Mouse (Mus musculus) G1E (cell line): ENCODE data around the gene Plekha7. TPM values are rescaled to one million over a fixed set of nuclear protein-coding genes. Genes with fewer than 3 reads are reported as not detected.

ENCODE experiments used
- ATAC-seq: 2 replicates; pipeline ENCODE4 v1.8.0; 2016; ENCODE audit warnings: mild to moderate bottlenecking; ENCODE audit not compliant: insufficient number of reproducible peaks, poor library complexity, low FRiP score, severe bottlenecking; ENCODE audit errors: extremely low read depth
- DNase-seq: peaks from one replicate; pipeline ENCODE4 v3.0.0; 2012; ENCODE audit warnings: low spot score
- H3K27me3 ChIP-seq: 2 replicates; pipeline ENCODE4 v1.6.1; 2012; ENCODE audit warnings: mild to moderate bottlenecking, low read length, inconsistent platforms; ENCODE audit not compliant: insufficient read depth
- H3K36me3 ChIP-seq: replicated peaks from 2 replicates; pipeline ENCODE3; 2012; ENCODE audit warnings: mild to moderate bottlenecking, inconsistent platforms
- H3K4me1 ChIP-seq: 2 replicates; pipeline ENCODE4 v1.6.1; 2012; ENCODE audit warnings: low read depth, low read length, inconsistent platforms, mixed read lengths; ENCODE audit not compliant: insufficient read depth
- H3K4me3 ChIP-seq: 2 replicates; pipeline ENCODE4 v1.5.1; 2012; ENCODE audit warnings: low read depth, mild to moderate bottlenecking, inconsistent platforms, low read length, moderate library complexity, mixed read lengths
- H3K9me3 ChIP-seq: replicated peaks from 2 replicates; pipeline ENCODE4 v1.6.1; 2012; ENCODE audit warnings: inconsistent platforms
- CTCF ChIP-seq: IDR thresholded peaks from 2 replicates; pipeline ENCODE4 v1.5.1; 2012; ENCODE audit warnings: low read depth, low read length, inconsistent platforms, mixed read lengths
- GATA1 ChIP-seq: IDR thresholded peaks from 2 replicates; pipeline ENCODE4 v1.6.1; 2012; ENCODE audit warnings: borderline replicate concordance, low read length, inconsistent platforms, mixed read lengths
- GATA2 ChIP-seq: IDR thresholded peaks from 2 replicates; pipeline ENCODE4 v1.6.1; 2012; ENCODE audit warnings: low read depth, low read length, inconsistent platforms, borderline replicate concordance
- POLR2AphosphoS5 ChIP-seq: IDR thresholded peaks from 2 replicates; pipeline ENCODE4 v1.6.1; 2012; ENCODE audit warnings: low read depth, low read length, inconsistent platforms; ENCODE audit not compliant: insufficient replicate concordance
- TAL1 ChIP-seq: conservative IDR thresholded peaks from 2 replicates; pipeline ENCODE4 v1.6.1; 2012; ENCODE audit warnings: low read depth, low read length, inconsistent platforms, mixed read lengths
- polyA plus RNA-seq: library from polyadenylated mRNA; stranded (reverse); fragments of >175 nt; gene quantifications from 2 replicates; pipeline ENCODE4 v1.2.3, GENCODE M21; 2012
- total RNA-seq, 2 experiments: library from RNA; stranded (forward) in 1 of 2; stranded (reverse) in 1 of 2; fragments of 200-1000 nt in 1 of 2; fragments of >200 nt in 1 of 2; fragmentation: Nextera tagmentation in 1 of 2; gene quantifications; 2 replicates each; pipeline ENCODE4 v1.2.3; 2014 to 2017

The Plekha7 gene
- total and polyA plus RNA-seq, 3 experiments = 10.1 to 33.4 (median 18.5) TPM

DNA sequence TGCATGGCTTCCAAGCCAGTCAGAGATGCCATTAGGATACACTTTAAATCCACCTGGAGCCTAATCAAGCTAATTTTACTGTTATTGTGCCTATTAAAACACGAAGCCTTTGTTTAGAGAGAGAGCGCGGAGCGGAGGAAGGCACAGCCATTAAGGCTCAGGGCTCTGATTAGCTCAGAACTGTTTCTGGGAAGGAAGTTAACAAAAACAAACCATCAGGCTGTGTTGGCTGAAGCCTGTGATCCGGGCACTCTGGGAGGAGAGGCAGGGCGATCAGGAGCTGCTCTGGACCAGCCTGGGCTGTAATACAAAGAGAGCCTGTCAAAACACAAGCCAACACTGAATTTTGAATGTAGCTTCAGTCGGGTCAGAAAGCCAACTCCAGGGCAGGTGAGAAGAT is 66.6 kb downstream of the Plekha7 start:
- Histone ChIP-seq H3K27me3 (no peaks in the 10 kb centered on the region; the same call in 1 of the 2 replicates), H3K4me3 (no peak overlapping the region), H3K36me3 (peaks cover 16% of the 10 kb centered on the region), H3K9me3 (no peaks in the 10 kb centered on the region), H3K4me1 (peaks cover 8% of the 10 kb centered on the region)
- DNase-seq = no peak
- no peak for ATAC-seq
- no peak for TF ChIP-seq POLR2AphosphoS5
- TF ChIP-seq GATA1 = no peak
- no peak for TF ChIP-seq CTCF
- TF ChIP-seq GATA2 = no peak
- no peak for TF ChIP-seq TAL1

DNA sequence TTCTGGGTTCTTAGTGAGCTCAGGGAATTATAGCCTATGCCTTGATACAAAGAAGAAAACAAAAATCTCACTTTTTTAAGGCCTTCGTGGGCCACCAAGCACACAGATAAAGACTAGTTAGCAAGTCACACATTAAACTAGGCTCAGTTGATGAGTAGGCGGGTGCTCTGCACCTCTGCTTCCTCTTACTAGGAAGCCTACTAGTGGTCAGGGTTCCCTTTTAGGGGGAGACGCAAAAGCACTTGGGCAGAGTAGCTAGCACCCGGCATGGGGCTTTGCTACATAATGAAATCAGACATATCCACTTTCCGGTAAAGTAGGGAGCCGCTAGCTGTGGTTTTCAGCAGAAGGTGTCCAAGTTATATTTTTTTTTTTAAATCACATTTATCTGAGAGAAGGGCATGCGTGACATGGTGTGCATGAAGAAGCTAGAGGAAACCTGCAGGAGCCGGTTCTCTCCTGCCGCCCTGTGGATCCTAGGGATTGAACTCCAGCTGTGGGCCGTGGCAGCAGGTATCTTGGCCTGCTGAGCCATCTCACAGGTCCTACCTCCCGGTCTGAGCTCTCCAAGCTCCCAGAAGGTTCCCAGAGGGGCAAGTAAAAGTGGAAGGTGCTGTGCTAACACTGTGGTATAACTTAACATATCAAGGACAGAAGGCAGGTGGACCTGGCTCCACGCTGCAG is 67.2 kb downstream of the Plekha7 start:
- Histone ChIP-seq H3K36me3 (peaks cover 16% of the 10 kb centered on the region), H3K4me3 (no peak overlapping the region), H3K4me1 (peaks cover 8% of the 10 kb centered on the region), H3K9me3 (no peaks in the 10 kb centered on the region), H3K27me3 (no peaks in the 10 kb centered on the region; the same call in 1 of the 2 replicates)
- DNase-seq (no peak), ATAC-seq (no peak)
- TF ChIP-seq POLR2AphosphoS5 (no peak), CTCF (no peak), GATA2 (no peak), GATA1 (no peak), TAL1 (no peak)

DNA sequence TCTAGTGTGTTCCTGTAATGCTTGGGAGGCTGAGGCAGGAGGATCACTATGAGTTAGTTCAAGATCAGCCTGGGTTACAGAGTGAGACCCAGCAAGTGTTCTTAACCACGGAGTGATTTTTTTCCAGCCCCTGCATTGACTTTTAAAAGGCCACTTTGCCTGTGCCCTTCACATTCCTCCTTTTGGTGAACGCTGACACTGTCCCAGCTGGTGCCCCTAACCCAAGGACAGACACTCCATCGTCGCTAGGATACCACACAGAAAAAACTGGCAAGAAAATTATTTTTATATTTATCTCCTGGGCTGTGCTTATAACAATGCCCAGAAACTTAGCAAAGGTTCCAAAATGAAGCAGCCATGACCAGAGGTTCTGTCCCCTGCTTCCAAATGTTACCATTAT is 67.8 kb downstream of the Plekha7 start:
- Histone ChIP-seq H3K36me3 (peaks cover 16% of the 10 kb centered on the region), H3K4me1 (peaks cover 11% of the 10 kb centered on the region), H3K27me3 (no peaks in the 10 kb centered on the region; the same call in 1 of the 2 replicates), H3K9me3 (no peaks in the 10 kb centered on the region), H3K4me3 (no peak overlapping the region)
- ATAC-seq (no peak), DNase-seq (no peak)
- no peak for TF ChIP-seq GATA2
- TF ChIP-seq TAL1 = no peak
- no peak for TF ChIP-seq POLR2AphosphoS5
- TF ChIP-seq CTCF = no peak
- TF ChIP-seq GATA1 = no peak

DNA sequence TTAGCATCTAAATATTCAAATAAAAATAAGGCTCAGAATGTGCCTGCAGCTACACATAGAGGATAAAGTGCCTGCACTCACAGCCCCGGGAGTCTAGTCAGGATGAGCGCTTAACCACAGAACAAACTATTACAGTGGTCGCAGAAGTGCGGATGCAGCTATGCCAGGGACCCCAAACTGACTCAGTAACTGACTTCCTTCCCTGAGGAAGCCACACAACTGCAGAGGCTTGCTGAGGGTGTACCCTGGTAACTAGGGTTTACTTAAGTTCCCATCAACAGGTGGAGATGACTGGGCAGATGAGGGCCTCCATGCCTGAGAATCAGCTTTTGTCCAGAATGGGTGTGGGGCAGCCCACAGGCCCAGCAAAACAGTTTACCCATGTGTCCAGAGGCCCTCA is 69.9 kb downstream of the Plekha7 start:
- H3K36me3 ChIP-seq = peaks cover 14% of the 10 kb centered on the region
- no peak for TF ChIP-seq GATA2
- TF ChIP-seq GATA1 = no peak
- no peak for TF ChIP-seq POLR2AphosphoS5
- TF ChIP-seq CTCF = no peak
- TF ChIP-seq TAL1 = no peak
- ATAC-seq (no peak), DNase-seq (no peak)
- H3K4me3 ChIP-seq = no peak overlapping the region
- H3K9me3 ChIP-seq = no peaks in the 10 kb centered on the region
- H3K4me1 ChIP-seq = peaks cover 5% of the 10 kb centered on the region; the same call in 1 of the 2 replicates
- no peaks in the 10 kb centered on the region; the same call in 1 of the 2 replicates for H3K27me3 ChIP-seq

DNA sequence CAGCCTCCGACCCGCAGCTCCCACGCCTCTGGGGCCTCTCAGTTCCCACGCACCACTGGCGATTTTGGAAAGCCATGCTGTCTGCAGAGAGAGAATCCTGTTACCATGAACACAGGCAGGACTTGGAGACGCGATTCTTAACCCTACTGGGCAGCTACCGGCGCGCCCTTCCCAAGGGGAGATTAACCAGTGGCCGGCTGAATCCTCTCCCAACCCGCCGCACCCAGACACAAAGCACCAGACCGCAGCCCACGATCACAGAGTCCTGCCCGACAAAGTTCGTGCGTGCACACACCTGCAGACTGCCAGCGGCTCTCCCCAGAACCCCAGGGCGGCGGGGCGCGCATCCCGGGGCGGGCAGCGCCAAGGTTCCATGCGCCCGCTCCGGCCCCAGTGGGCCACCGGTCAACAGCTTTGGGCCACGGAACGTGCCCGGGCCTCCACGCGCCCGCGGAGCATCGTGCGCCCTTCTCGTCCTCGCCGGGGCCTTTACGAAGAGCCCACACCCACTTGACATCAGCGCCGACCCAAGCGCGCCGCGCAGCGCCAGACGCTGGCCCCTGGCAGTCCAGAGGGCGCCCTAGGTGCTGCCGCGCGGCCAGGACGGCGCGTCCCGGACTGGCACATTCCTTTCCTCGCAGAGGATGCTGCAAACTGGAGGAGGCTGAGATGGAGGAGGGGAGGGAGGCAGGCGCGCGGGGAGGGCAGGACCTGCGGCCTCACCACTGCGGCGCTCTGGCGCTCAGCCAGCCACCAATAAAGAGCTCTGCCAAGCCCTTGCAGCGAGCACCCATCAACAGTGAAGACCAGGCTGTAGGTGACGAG is 70.8 kb downstream of the Plekha7 start:
- TF ChIP-seq POLR2AphosphoS5 (no peak), CTCF (no peak), TAL1 (no peak), GATA2 (no peak)
- DNase-seq (no peak), ATAC-seq (no peak)
- H3K9me3 ChIP-seq = no peaks in the 10 kb centered on the region
- peaks cover 14% of the 10 kb centered on the region for H3K36me3 ChIP-seq
- no peak overlapping the region for H3K4me3 ChIP-seq
- H3K27me3 ChIP-seq = no peaks in the 10 kb centered on the region; the same call in 1 of the 2 replicates
- peaks cover 6% of the 10 kb centered on the region; the same call in 1 of the 2 replicates for H3K4me1 ChIP-seq

DNA sequence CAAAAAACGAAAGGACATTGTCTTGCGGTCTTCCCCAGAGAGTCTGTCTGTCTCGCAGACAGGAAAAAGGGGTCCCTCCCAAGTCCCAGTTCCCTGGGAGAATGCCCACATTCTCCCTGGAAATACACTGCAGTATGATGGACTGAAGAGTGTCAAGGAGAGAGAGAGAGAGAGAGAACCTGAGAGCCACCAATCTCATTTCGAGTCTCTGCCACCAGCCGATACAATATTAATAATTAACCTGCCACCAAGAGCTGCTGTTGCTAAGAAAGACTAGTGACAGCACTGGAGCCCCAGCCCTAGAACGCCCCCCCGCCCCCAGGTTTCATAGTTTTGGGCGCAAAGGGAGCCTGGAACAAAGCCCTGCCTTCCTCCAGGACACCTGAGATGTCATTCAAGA is 71.6 kb downstream of the Plekha7 start:
- Histone ChIP-seq H3K9me3 (no peaks in the 10 kb centered on the region), H3K4me1 (peaks cover 6% of the 10 kb centered on the region; the same call in 1 of the 2 replicates), H3K4me3 (no peak overlapping the region), H3K36me3 (peaks cover 11% of the 10 kb centered on the region), H3K27me3 (no peaks in the 10 kb centered on the region; the same call in 1 of the 2 replicates)
- ATAC-seq (no peak), DNase-seq (no peak)
- no peak for TF ChIP-seq POLR2AphosphoS5
- TF ChIP-seq TAL1 = no peak
- TF ChIP-seq GATA1 = no peak
- no peak for TF ChIP-seq GATA2
